Mouse (Mus musculus) hindbrain, embryonic 11.5 days (tissue): ENCODE data around the gene Kif16b. TPM values are rescaled to one million over a fixed set of nuclear protein-coding genes. Genes with fewer than 3 reads are reported as not detected.

Source experiments
- ATAC-seq: fragments of 200-750 bp; cut with Nextera tagmentation; 2 replicates; pipeline ENCODE4 v1.8.0; 2017; ENCODE audit warnings: mild to moderate bottlenecking, moderate TSS enrichment, moderate library complexity; ENCODE audit not compliant: low FRiP score
- DNase-seq: peaks from one replicate; pipeline ENCODE4 v3.0.0-alpha.2; 2015; ENCODE audit warnings: low spot score
- H3K27ac ChIP-seq: fragments of 300-500 bp; sonication (generic); 2 replicates; pipeline ENCODE4 v1.5.1; 2014; ENCODE audit warnings: mild to moderate bottlenecking, low read depth, low read length
- H3K27me3 ChIP-seq: fragments of 300-500 bp; sonication (generic); 2 replicates; pipeline ENCODE4 v1.6.1; 2014; ENCODE audit warnings: mild to moderate bottlenecking, low read length, moderate library complexity, mixed read lengths; ENCODE audit not compliant: control insufficient read depth, insufficient read depth
- H3K36me3 ChIP-seq: fragments of 300-500 bp; sonication (generic); 2 replicates; pipeline ENCODE4 v1.6.1; 2014; ENCODE audit warnings: mild to moderate bottlenecking, low read length, moderate library complexity, mixed read lengths; ENCODE audit not compliant: control insufficient read depth, insufficient read depth
- H3K4me1 ChIP-seq: fragments of 300-500 bp; sonication (generic); replicated peaks from 2 replicates; pipeline ENCODE4 v1.6.1; 2014; ENCODE audit warnings: low read length, mixed read lengths; ENCODE audit not compliant: control insufficient read depth, insufficient read depth
- H3K4me2 ChIP-seq: fragments of 300-500 bp; sonication (generic); replicated peaks from 2 replicates; pipeline ENCODE4 v1.6.1; 2014; ENCODE audit warnings: mild to moderate bottlenecking, low read depth, low read length
- H3K4me3 ChIP-seq: fragments of 300-500 bp; sonication (generic); 2 replicates; pipeline ENCODE4 v1.5.1; 2014; ENCODE audit warnings: low read depth, low read length
- H3K9ac ChIP-seq: fragments of 300-500 bp; sonication (generic); 2 replicates; pipeline ENCODE4 v1.6.1; 2014; ENCODE audit warnings: low read depth, low read length
- H3K9me3 ChIP-seq: fragments of 300-500 bp; sonication (generic); 2 replicates; pipeline ENCODE4 v1.6.1; 2016; ENCODE audit warnings: low read length; ENCODE audit not compliant: control insufficient read depth
- WGBS: fragments of 180-500 bp; shearing (Covaris S2); extraction: QIAGEN DNeasy Blood & Tissue Kit; methylation state at CpG from one replicate; pipeline ENCODE4 v1.1.7; 2014; 5-methylcytosine and 5-hydroxymethylcytosine counted together
- polyA plus RNA-seq: library from polyadenylated mRNA; unstranded; fragments of >200 nt; fragmentation: Nextera tagmentation; extraction: Ambion mirVana; gene quantifications from 2 replicates; pipeline ENCODE4 v1.2.1, GENCODE M21; 2014

Kif16b gene
- 6.4 and 6.7 TPM in 2 replicates for polyA plus RNA-seq

DNA sequence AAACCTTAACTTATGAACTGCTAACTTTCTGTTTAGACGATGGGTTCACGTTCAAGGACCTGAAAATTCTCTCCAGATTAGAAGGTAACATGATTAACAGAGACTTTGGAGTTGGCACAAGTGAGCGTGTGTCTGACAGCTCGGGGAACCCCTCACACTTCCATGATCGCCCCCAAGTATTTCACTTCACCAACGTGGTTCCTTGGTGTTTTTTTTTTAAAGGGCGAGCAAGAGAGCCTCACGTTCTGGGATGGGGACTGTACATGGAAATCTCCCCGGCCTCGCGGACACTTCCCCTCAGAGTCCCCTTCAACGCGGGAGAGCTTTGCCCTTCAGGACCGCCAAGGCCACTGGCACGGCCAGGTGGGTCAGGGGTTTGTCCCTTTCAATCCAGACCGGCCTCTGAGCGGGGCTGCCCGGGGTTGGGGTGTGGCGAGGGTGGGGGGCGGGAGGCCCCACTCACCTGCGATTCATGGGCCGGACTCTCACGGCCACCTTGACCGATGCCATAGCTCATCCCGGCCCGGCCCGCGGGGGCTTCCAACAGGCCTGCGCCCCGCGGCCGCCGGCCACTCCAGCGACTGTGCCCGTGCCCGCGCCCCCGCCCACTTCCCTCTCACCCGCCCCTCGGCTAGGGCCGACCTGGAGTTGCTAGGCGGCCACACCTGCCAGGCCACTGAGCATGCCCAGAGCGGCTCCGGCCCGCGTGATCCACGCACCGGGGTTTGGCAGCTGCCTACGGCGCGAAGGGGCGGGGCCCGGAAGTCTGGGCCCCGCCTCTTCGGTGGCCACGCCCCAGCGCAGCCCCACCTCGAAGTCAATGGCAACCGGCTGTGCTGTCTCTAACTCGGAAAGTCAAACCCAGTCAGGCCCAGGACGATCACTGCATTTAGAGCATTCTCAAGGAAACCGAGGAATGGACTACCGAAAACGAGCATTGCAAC, at the start of gene Kif16b:
TSS of gene Kif16b (minus strand) at position 670 of the 944 bp plus-strand sequence.
- Histone ChIP-seq H3K4me1 (no peaks in the 10 kb centered on the region), H3K36me3 (no peaks in the 10 kb centered on the region), H3K27me3 (no peaks in the 10 kb centered on the region), H3K27ac (0 out of 2 replicates have a peak within 1 kb of the TSS, but pooled peaks have one; percentile 10), H3K9me3 (no peaks in the 10 kb centered on the region), H3K4me2 (peak within 1 kb of the TSS; percentile 89), H3K4me3 (peak within 1 kb of the TSS; percentile 70), H3K9ac (peak within 1 kb of the TSS; percentile 83)
- ATAC-seq (peak; percentile 92), DNase-seq (peak; percentile 93)
- 3% methylated on average over 58 of the region's 64 CpGs for WGBS

DNA sequence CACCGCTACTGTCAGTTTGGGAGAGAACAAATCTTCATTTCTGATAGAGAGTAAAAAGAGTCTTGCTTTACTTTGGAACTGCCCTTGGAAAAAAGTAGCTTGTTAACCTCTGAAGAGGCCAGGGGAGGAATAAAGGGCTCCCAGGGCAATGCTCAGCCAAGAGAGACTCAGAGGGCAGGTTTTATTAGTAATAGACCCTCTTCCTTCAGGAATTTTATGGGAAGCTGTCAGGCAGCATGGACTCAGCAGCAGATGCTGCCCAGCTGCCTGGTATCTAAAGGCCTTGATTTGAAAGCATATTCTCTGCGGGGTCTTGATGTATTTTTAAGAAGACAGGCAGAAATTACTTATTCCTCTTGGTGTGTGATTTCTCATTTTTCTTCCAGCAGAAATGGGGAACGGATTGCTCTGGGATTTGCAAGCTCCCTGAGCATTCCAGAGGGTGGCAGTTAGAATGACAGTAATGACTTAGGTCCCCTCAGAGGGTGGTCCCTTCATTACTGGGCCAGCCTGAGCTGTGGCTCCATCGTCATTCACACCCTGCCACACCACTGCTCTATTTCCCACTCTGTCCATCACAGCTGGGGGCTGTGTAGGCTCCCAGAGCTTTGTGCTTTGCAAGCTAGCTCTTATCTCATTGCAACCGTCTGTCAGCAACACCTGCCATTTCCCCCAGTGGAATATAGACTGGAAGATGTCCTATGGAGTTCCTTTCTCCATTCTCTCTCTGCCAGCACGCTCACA, 39.7 kb upstream of the Kif16b start:
- H3K4me1 ChIP-seq = no peaks in the 10 kb centered on the region
- H3K27me3 ChIP-seq = no peaks in the 10 kb centered on the region
- 58% methylated on average over 6 of the region's 6 CpGs for WGBS
- no peak overlapping the region for H3K4me2 ChIP-seq
- H3K4me3 ChIP-seq = no peak overlapping the region
- peak; percentile 81 for ATAC-seq
- no peaks in the 10 kb centered on the region for H3K36me3 ChIP-seq
- no peak overlapping the region for H3K9ac ChIP-seq
- no peaks in the 10 kb centered on the region for H3K9me3 ChIP-seq
- H3K27ac ChIP-seq = no peak overlapping the region
- DNase-seq = peak; percentile 7

DNA sequence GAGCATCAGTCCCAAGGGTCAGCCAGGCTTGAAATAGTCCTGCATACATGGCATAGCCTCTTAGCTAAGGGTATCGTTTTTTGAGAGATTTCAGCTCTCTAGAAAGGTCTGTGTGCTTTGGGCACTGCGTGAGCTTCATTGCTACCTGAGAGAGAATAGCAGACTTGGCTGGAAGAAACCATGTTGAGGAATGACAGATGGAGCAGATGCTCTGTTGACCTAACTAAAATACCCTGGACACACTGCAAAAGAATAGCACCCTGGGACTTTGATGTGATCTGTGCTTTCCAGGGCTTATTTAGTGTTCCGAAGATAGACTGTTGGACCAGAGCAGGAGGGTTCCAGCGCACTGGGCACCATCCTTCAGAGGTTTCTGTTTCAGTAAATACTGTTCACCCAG, 29.1 kb upstream of the Kif16b start:
- no peak overlapping the region for H3K4me2 ChIP-seq
- WGBS = 80% methylated on average over 4 of the region's 4 CpGs

DNA sequence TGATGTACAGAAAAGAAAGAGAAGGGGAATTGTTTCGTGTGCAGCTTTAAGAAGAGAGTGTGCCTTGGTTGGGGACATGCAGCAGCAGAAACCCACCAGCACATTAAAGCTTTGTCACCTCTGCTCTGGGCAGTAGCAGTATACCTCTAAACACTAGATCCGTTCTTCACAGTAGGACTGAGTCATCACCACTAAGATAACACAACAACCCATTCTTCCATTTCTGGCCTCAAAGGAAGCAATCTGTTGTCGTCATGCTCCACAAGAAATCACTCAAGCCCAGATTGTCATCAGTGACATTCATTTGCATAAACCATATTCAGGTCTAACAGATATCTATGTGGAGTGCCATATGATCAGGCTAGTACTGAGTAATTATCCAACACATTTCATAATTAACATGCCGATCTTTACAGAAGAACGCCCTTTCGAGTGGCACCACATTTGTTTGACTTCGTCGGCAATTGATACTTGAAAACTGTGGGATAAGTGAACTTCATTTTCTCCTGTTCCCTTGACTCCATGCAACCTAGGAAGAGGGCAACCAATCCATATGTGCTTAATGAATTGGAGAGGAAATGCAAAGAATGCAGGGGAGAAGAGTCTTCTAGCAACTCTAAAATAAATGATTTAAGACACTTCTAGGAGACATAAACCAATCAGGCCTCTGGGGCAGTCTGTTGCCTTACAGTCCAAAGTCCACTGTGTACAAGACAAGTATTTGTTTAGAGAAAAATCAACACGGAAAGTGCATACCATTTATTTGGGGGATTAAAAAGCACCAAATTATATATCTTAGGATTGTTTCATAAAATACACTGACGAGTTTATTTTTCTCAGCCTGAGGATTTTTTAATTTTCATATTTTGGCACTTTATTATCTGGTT, 28.1 kb upstream of the Kif16b start:
- Histone ChIP-seq H3K9me3 (no peaks in the 10 kb centered on the region), H3K9ac (no peak overlapping the region), H3K4me2 (no peak overlapping the region), H3K4me1 (no peaks in the 10 kb centered on the region), H3K27ac (no peak overlapping the region), H3K4me3 (no peak overlapping the region), H3K36me3 (no peaks in the 10 kb centered on the region), H3K27me3 (no peaks in the 10 kb centered on the region)
- no peak for DNase-seq
- WGBS = 85% methylated on average over 10 of the region's 10 CpGs
- ATAC-seq = no peak

More for the DNA sequence above, 29.1 kb upstream of the Kif16b start:
- Histone ChIP-seq H3K9me3 (no peaks in the 10 kb centered on the region), H3K9ac (no peak overlapping the region), H3K27ac (no peak overlapping the region), H3K4me1 (no peaks in the 10 kb centered on the region), H3K36me3 (no peaks in the 10 kb centered on the region), H3K4me3 (no peak overlapping the region), H3K27me3 (no peaks in the 10 kb centered on the region)
- ATAC-seq (no peak), DNase-seq (no peak)

DNA sequence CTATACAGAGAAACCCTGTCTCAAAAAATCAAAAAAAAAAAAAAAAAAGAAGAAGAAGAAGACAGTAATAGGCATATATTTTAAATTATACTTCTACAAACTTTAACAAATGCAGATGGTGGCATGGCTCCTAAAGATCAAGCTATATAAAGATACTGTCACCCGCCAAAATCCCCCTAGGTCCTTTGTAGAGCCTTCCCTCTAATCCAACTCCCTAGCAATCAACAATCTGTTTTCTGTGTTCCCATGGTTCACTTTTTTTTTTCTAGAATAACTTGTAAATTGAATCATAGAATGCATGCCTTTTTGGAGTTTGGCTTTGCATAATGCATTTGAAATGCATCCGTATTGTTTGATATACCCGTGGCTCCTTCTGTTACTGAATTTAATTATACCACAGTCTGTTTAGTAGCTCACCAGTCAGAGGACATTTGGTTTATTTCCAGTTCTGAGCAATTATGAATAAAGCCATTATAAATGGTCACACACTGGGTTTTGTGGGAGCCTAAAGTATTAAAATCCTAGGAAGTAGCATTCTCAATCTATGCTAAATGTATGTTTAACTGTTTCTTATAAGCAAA, 9.6 kb upstream of the Kif16b start:
- H3K36me3 ChIP-seq = no peaks in the 10 kb centered on the region

DNA sequence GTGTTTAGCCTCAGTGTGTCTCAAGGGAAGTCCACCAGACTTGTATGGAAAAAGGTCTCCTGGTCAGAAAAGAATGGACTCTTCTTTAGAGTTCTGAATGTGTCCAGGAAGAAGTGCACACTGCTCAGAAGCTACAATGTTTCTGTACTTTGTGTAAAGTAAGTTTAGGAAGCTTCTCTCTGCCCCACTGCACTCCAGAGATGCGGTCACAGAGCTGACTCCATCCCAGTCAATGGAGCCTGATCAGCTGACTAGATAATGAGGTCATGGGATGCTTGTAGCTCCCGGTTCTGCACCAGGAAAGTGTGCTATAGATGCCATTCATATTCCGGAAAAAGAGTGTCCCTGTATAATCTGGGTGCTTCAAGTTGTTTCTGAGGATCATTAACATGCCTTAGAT, 7.9 kb upstream of the Kif16b start:
- H3K27ac ChIP-seq = no peak overlapping the region
- no peaks in the 10 kb centered on the region for H3K4me1 ChIP-seq
- ATAC-seq (no peak), DNase-seq (no peak)
- no peak overlapping the region for H3K4me2 ChIP-seq
- H3K36me3 ChIP-seq = no peaks in the 10 kb centered on the region
- no peaks in the 10 kb centered on the region for H3K9me3 ChIP-seq
- WGBS = 73% methylated on average over 3 of the region's 3 CpGs
- no peaks in the 10 kb centered on the region for H3K27me3 ChIP-seq
- no peak overlapping the region for H3K9ac ChIP-seq
- no peak overlapping the region for H3K4me3 ChIP-seq

More for the DNA sequence above, 9.6 kb upstream of the Kif16b start:
- Histone ChIP-seq H3K4me2 (no peak overlapping the region), H3K9ac (no peak overlapping the region), H3K9me3 (no peaks in the 10 kb centered on the region), H3K27me3 (no peaks in the 10 kb centered on the region), H3K4me3 (no peak overlapping the region), H3K27ac (no peak overlapping the region), H3K4me1 (no peaks in the 10 kb centered on the region)
- ATAC-seq = no peak
- WGBS = 85% methylated on average over 3 of the region's 3 CpGs
- DNase-seq = no peak

DNA sequence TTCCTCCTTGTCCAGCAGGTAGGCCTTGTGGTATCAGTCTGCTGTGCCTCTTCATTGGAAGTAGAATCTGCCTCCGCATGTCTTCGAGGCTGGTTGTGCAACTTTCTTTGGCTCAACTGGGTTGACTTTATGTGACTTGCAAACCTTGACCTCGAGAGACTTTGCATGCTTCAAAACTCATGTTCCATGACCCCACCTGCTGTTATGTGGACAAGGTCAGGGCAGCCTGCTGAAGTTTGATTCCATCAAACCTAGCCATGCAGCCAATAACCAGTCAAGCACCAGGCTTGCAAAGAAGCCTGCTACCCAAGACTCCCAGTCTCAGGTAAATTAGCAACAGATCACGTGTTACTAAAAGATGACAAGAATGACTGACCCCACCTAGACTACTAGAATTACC, 5.7 kb upstream of the Kif16b start:
- ATAC-seq = no peak
- Histone ChIP-seq H3K4me1 (no peaks in the 10 kb centered on the region), H3K4me2 (no peak overlapping the region), H3K27me3 (no peaks in the 10 kb centered on the region), H3K4me3 (no peak overlapping the region), H3K27ac (no peak overlapping the region), H3K9me3 (no peaks in the 10 kb centered on the region), H3K36me3 (no peaks in the 10 kb centered on the region), H3K9ac (no peak overlapping the region)
- DNase-seq = no peak
- WGBS = 84% methylated on average over 4 of the region's 4 CpGs
